Mouse (Mus musculus): ENCODE results near the gene C130079G13Rik.

C130079G13Rik gene

DNA sequence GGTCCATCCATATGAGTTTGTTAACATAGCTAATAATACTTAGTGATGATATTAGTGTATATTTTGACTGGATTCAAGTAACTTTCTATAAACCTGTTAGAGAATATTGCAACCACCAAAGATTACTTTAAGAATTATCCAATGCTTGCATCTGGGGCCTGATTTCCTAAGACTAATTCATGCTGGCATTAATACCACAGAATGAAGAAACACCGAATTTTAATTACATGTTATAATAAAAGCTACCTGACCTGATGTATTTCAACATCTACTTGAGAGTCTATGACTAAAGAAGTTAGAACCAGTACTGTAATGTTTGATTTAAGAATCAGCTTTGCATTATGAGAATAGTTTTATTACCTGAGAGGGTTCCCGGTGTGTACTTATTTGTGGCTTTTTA is at the start of gene C130079G13Rik:
TSS of gene C130079G13Rik (plus strand) at position 301 of the 400 bp plus-strand sequence.
- in situ Hi-C loops (cut with MboI; ENCODE audit: unreplicated experiment in 2 of 2) = no loop called here

DNA sequence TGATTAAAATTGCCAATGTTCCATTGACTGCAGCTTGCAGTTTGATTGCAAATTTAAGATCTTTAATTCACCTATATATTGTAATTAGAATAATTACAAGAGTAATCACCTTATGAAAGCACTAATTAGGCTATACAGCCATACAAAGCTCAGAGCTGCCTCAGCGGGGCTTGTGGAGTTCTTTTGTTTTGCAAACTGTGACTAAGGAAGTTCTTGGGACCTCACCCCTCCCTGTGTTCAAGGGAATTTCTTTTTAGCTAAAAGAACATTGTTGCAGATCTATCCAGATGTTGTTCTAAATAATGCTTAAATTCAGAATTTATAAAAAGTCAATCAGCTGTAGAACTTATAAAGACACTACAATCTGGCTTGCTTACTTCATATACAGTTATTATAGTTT is 47.4 kb upstream of the C130079G13Rik start:
- in situ Hi-C loops (cut with MboI; ENCODE audit: unreplicated experiment in 2 of 2) = loop anchor here (10.0 kb wide), 3 partner anchors 693 to 877 kb away; no protein-coding TSS in a partner anchor

DNA sequence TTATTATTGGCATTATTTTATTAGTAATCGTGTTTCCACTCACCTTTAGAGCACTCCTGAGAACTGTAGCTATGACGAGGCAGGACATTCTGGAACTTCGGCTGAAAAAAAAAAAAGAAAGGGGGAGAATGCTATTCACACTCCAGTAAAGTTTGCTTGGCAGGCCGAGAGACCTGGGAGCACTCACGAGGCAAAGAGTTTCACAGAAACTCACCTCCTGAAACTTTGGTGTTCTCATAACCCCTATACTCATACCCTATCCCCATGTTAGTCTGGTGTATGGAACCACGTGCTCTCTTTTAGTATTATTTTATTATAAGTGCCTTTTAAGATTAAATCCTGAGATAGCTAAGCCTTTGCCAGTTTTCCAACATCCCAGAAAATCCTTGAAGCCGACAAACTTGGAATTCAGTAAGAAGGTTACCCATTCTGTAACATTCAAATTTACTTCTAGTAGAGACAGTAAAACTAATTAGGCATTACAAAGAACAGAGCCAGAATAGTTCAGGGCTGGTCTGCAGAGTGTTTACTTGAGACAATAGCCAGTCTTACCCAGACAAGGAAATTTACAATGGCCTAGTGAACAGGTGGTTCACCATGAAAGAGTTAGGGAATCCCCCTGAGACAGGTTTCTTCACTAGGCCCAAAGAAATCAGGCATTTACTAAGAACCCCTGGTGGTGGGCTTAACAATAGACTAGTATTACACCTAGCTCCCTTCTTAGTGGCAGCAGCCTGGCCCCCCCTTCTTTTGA is 45.0 kb upstream of the C130079G13Rik start:
- in situ Hi-C loops (cut with MboI; ENCODE audit: unreplicated experiment in 2 of 2) = loop anchor here (10.0 kb wide), 3 partner anchors 695 to 875 kb away; no protein-coding TSS in a partner anchor

DNA sequence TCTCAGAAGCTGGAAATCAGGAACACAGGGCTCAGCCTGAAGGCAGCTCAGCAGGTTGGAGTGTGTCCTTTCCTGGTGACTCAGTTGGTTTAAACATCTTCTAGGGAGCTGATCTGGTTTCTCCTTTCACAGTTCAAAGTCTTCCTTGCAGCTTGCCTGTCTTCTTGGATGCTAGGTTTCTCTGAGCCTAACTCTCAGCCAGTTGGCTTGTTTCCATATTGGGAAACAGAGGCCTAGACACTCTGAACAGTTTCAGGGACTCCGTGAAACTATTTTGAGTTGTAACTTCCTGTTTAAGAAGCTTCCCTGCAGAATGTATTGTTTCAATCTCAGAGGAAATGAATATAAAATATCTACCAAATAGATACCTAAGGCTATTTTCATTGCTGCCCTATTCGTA is 31.7 kb upstream of the C130079G13Rik start:
- in situ Hi-C loops (cut with MboI; ENCODE audit: unreplicated experiment in 2 of 2) = no loop called here

DNA sequence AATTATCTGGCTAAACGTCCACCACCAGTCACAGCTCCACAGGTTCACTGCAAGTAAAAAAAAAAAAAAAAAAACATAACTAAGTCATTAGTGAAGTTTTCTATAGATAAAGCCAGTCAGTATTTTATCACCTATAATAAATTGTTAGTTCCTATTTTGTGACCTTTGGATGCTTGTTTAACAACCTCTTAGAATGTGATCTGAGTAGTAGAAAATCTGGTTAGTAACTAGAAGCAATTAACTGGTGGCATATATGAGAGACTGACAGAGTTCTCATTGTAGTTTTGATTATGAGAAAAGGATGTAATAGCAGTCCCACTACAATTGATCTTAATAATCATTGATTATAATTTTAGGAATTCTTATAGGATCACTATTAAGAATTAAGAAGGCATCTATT is 9.6 kb downstream of the C130079G13Rik start:
- in situ Hi-C loops (cut with MboI; ENCODE audit: unreplicated experiment in 2 of 2) = no loop called here

DNA sequence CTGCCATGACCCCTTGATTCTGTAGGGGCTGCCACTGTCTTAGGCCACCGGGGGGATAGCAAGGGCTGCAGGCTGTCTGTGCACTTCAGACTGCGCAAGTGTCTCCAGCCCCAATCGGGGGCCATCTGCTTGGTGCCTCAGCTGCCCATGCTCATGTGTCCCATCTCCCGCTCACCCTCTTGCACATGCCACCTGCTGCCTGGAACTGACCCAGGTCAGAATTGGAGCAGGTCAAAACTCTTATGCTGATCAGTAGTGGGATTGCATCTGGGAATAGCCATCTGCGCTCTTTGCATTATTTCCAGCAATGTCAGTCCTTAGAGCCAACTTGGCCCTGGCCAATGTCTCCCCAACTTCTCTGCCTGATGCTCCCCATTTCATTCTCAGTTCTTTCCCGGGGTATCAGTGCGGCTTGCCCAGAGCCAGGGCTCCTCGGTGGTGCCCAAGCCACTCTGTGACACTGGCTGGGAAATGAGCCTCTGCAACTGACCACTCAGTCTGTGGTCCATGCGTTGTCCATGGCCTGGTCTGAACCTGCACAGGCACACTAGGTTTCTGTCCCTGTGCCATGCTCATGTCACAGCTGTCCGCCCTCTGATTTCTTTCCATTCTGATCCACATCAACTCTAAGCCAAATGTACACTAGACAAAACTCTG is 22.4 kb downstream of the C130079G13Rik start:
- in situ Hi-C loops (cut with MboI; ENCODE audit: unreplicated experiment in 2 of 2) = no loop called here

DNA sequence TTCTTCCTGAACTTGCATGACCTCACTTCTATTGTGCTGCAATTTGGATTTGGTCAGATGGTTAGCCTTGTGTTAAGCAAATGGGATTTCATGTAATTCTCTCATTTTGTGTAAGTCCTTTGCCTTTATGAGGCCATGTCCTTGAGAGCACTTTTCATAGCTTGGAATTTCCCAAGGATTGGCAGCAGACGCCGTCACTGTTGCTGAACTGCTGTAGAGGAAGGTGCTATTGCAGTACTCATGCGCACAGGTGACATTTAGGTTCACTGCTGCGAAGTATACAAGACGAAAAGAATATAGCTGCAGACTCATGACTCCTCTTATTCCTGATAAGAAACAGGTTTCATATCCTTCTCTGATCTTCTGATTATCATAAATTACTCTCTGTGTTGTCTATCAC is 45.9 kb downstream of the C130079G13Rik start:
- in situ Hi-C loops (cut with MboI; ENCODE audit: unreplicated experiment in 2 of 2) = no loop called here

DNA sequence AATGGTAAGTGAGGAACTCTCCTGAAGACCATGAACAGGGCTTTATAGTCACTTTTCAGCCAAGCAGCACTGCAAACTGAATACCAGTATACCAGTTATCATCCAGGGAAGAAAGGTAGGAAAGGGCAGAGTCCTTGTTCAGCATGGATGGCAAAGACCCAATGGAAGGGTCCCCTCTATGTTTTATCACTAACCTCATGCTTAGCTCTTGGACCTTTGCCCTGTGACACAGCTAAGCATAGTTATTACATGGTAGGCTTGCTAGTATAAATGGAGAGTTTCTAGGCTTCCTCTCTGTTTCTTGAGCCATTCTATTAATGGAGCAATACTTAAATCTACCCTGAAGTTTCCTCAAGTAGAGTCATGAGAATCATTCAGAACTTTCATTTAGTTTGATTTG is 49.6 kb downstream of the C130079G13Rik start:
- in situ Hi-C loops (cut with MboI; ENCODE audit: unreplicated experiment in 2 of 2) = no loop called here
